Mouse (Mus musculus): ENCODE data around the gene Ubald1.

The Ubald1 gene

GRCm38 (mm10) chr16:4880136-4880825 lies at the start of gene Ubald1:
Gene Ubald1 (minus strand): TSS chr16:4880315.
- in situ Hi-C loops (cut with MboI, MseI) = loop anchor here (10.0 kb wide), 1 partner anchor 85 kb away; the partner anchor contains the start of gene Anks3

GRCm38 (mm10) chr16:4928474-4928873 lies 48.4 kb upstream of the Ubald1 start:
- in situ Hi-C loops (cut with MboI, MseI) = no loop called here

DNA sequence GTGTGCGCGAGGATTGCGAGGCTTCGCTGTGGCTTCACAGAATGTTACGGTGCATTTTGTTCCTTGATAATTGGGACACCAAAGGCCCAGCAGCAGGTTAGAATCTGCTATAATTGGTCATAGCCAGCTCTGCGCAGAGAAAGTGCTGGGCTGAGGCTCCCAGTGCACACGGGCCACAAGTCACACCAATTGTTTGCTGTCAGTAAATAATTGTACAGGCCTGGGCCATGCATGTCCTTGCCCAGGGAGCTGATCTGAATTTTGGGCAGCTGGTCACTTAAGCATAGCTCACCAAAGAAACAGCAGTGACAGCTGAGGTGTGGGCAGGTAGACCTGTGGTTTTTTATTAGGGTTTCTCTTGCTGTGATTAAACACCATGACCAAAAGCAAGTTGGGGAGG lies 47.9 kb upstream of the Ubald1 start:
- in situ Hi-C loops (cut with MboI, MseI) = no loop called here

DNA sequence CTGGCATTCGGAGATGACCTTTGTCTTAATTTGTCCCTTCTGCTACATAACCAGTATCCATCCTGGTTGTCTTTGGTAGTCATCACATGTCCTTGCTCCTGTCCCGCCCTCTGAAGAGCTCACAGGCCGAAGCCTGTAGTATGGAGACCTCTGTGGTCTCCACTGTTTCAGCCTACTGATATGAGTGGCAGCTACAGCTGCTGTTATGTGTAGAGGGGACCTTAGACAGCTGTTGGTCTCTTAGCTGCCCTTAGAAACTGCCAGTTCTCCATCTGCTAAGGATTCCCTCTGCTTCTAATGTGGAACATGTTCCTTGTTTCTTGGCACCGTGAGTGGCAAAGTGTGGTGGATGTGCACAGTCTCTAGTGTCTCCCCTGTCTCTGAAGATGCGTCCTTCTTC lies 43.9 kb upstream of the Ubald1 start:
- in situ Hi-C loops (cut with MboI, MseI) = no loop called here

DNA sequence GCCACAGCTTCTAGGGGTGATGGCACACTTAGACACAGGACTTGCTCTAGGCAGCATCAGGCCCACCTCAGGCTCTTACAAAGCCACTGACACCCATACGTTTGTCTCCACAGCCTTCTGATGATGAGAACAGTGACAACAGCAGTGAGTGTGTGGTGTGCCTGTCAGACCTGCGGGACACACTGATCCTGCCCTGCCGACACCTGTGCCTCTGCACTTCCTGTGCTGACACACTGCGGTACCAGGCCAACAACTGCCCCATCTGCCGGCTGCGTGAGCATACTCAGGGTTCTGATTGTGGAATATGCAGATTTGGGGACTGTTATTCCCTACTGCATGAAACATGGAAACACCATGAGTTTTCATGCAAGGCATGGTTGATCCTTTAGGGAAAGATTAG lies 42.4 kb upstream of the Ubald1 start:
- in situ Hi-C loops (cut with MboI, MseI) = no loop called here

- in situ Hi-C loops (cut with MboI, MseI) = no loop called here
Measured at GRCm38 (mm10) chr16:4920556-4920955, 40.4 kb upstream of the Ubald1 start.

- in situ Hi-C loops (cut with MboI, MseI) = no loop called here
Measured at GRCm38 (mm10) chr16:4916608-4917007, 36.5 kb upstream of the Ubald1 start.

DNA sequence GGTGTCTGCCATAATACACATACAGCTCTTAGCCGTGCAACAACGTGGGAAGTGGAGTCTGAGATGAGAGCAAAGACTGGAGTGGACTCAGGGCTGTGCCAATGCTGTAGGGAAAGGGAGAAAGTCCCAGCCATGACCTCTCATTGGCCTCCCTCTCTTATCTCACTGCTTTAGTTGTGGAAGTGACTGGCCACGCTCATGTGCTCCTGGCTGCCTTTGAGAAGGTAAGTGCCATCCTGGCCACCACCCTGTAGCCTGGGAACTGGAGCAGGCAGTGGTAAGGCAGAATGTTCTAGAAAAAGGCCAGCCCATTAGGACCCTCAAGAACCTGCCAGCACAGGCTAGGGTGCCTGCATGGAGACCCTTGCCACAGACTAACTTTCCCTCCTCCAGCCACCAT lies 35.8 kb upstream of the Ubald1 start:
- in situ Hi-C loops (cut with MboI, MseI) = no loop called here

- in situ Hi-C loops (cut with MboI, MseI) = no loop called here
Measured at GRCm38 (mm10) chr16:4913783-4914735, 33.9 kb upstream of the Ubald1 start.

DNA sequence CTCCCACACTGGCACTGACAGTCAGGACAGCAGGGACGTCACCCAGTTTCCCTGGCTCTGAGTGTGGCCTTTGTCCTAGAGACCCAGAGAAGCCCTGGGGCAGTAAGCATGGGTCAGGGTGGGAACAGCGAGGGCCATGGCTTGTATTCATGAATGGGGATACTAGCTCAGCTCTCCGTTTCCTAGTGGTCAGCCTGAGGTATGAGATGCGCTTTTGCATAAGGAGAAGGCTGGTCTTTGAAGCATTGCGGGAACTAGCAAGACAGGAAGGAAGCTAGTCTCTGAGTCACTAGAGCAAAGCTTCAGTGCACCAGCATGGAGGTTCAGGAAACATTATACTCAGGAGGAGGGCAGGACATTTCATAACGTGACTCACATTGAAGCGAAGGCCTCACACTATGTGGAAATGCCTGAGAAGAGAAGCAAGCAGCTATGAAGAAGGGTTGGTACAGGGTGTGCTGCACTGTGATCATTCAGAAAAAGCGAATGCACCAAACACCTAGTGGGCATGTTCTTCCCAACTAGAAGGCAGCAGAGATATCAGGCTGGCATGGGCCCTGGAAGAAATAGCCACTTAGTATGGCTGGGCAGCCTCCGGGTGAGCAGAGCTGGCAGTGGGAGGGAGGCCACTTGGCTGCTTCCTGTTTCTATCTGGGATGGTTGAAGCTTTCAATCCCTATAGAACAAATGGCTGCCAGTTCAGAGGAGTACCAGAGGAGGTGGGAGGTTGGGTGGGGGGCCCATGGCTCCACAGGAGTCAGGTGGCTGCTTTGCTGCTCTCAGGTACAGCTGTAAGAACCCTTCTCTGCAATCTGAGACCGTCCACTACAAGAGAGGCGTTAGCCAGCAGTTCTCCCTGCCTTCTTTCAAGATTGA lies 33.0 kb upstream of the Ubald1 start:
- in situ Hi-C loops (cut with MboI, MseI) = no loop called here

GRCm38 (mm10) chr16:4912074-4912648 lies 32.0 kb upstream of the Ubald1 start:
- in situ Hi-C loops (cut with MboI, MseI) = no loop called here

GRCm38 (mm10) chr16:4910758-4911157 lies 30.6 kb upstream of the Ubald1 start:
- in situ Hi-C loops (cut with MboI, MseI) = no loop called here

DNA sequence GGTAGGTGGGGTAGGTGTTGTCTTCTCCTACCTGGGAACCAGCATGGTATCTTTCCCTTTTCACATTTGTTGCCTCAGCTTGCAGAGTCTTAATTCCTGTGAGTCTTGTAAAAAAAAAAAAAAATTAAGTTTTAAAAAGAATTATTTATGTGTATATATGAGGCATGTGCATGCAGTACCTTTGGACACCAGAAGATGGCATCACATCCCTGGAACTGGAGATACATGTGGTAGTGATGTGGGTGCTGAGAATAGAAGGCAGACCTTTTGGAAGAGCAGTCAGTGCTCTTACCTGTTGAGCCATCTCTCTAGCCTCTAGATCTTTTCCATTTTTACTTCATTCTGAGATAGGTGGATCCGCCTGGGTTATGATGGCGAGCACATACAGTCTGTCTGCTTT lies 29.6 kb upstream of the Ubald1 start:
- in situ Hi-C loops (cut with MboI, MseI) = no loop called here

DNA sequence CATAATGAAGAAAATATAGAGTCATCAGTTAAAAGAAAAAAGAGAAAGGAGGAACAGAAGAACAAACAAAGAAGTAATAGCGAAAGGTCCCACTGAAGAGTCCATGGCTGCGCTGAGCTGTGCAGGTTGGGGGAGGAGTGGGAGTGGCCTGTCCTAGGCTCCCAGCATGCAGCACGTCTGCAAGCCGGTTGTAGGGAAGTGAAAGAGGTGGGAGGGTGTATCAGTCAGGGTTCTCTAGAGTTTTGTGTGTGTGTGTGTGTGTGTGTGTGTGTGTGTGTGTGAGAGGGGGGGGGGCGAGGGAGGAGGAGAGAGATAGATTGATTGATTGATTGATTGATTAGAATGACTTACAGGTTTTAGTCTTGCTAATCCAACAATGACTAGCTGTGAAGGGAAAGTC lies 27.9 kb upstream of the Ubald1 start:
- in situ Hi-C loops (cut with MboI, MseI) = no loop called here

DNA sequence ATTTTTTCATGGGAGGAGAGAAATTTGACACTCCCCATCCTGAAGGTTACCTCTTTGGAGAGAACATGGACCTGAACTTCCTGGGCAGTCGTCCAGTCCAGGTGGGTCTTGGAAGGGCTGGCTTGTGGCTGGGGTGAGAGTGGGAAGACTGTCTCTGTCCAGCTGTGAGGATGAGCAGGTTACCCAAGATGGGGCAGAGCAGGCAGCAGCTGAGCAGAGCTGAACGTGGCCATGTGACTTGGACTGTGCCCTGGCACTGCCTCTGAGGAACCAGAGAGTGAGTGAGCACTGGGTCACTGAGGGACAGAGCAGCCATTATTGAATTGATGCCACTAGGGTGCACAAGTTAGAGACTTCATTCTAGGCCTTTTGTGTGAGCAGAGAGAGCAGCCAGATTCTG lies 27.3 kb upstream of the Ubald1 start:
- in situ Hi-C loops (cut with MboI, MseI) = no loop called here

DNA sequence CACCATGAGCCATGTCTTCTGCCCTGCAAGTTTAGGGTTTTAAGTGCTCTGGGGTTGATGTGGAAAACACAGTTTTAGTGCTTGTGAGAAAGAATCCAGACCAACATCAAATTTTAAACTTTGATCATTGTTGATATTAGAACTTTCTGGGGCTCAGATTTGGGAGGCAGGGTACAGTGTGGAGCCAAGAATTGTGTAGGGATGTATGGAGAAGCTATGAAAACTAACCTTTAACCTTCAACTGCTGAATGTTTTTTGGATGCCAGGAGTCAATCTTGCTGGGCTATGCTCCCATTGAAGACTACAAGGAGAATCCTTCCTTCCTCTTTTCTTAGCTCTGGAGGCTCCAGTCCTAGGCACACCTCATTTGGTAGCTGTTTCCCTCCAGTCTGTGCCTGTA lies 26.4 kb upstream of the Ubald1 start:
- in situ Hi-C loops (cut with MboI, MseI) = no loop called here

- in situ Hi-C loops (cut with MboI, MseI) = no loop called here
Measured at GRCm38 (mm10) chr16:4905591-4905990, 25.5 kb upstream of the Ubald1 start.

GRCm38 (mm10) chr16:4904878-4905277 lies 24.8 kb upstream of the Ubald1 start:
- in situ Hi-C loops (cut with MboI, MseI) = no loop called here

DNA sequence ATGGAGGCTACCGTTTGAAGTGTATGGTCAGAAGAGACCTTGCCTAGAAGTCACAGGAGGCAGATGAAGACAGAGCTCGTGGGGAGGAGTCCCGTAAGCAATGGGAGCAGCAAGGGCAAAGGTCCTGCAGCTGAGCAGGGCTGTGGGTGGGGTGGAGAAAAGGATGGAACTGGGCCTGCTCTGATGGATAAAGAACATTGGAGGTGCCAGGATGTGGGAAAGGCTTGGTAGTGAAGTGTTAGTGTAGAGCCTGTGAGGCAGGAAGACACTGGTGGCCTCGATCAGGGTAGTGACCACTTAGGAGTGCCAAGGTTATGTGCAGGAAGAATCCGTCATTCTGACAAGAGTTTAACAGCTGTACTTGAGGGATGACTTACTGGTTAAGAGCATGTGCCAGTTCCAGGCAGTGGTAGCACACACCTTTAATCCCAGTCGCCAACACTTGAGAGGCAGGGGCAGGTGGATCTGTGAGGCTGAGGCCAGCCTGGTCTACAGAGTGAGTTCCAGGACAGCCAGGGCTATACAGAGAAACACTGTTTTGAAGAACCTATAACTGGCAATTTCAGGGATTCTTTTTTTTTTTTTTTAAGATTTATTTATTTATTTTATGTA lies 23.5 kb upstream of the Ubald1 start:
- in situ Hi-C loops (cut with MboI, MseI) = no loop called here

- in situ Hi-C loops (cut with MboI, MseI) = no loop called here
Measured at GRCm38 (mm10) chr16:4902390-4902789, 22.3 kb upstream of the Ubald1 start.

DNA sequence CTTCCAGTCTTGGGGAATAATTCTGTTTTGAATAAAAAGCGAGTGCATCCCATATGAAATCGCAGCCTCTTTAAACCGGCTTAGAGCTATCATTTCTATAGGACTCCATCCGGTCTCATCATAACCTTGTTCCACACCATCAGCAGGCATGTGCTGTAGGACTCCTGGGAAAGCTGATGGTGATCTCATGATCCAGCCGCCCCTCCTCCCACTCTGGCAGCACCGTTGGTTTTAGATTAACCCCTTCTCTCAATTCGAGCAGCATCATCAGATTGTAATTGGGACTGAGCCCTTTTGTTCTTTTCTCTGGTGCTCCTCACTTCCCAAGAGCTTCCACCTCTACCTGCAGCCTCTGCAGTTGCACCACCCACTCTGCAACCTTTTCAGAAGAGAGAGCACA lies 21.1 kb upstream of the Ubald1 start:
- in situ Hi-C loops (cut with MboI, MseI) = no loop called here

Data from regulatory T cell (primary cell).